Mouse (Mus musculus): ENCODE data around the gene Adcy7.

GRCm38 (mm10) chr8:88313991-88314390 is 41.8 kb downstream of the Adcy7 start:
- no peak for TF ChIP-seq CTCF (IDR thresholded peaks at IDR 0.05; ENCODE audit: borderline replicate concordance, insufficient read depth, low read depth, low read length)
- TF ChIP-seq POLR2A (IDR thresholded peaks at IDR 0.05; ENCODE audit: borderline replicate concordance, insufficient read depth, low read length), result no peak

All from cerebellum, adult 2 months (tissue).